Mouse (Mus musculus) adrenal gland, postnatal 25 days (tissue): ENCODE data around the gene Aaed1. TPM values are rescaled to one million over a fixed set of nuclear protein-coding genes. Genes with fewer than 3 reads are reported as not detected.
"Not testable (repeated sequence)": the region's sequence is repeated elsewhere in the genome, so short reads cannot be mapped to it uniquely, and the experiment has no call there.

Experiments
- DNase-seq: peaks from one replicate; pipeline ENCODE4 v3.0.0; 2021; ENCODE audit warnings: mixed read lengths
- total RNA-seq: library from RNA; stranded (reverse); gene quantifications from 2 replicates; pipeline ENCODE4 v1.2.3, GENCODE M21; 2021

Aaed1 gene
- total RNA-seq, 1 experiment from 2014 or later = 54.8 TPM

DNA sequence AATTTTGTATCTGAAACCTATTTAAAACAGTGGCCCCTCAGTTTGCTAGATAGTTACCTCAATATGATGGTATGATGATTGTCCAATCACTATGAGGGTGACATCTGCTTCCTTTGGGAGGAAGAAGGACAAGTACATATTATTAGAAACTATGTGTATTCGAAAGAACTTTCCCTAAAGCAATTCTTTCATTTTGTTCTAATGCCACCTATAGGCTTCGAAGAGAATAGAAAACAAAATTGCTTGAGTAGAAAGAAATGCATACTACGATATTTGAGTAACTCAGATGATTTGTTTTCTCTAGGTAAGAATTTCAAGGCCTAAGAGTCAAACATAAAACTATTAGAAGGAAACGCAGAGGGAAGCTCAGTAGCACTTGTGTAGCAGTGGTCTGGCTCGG lies 3.5 kb downstream of the Aaed1 start:
- DNase-seq = no peak

DNA sequence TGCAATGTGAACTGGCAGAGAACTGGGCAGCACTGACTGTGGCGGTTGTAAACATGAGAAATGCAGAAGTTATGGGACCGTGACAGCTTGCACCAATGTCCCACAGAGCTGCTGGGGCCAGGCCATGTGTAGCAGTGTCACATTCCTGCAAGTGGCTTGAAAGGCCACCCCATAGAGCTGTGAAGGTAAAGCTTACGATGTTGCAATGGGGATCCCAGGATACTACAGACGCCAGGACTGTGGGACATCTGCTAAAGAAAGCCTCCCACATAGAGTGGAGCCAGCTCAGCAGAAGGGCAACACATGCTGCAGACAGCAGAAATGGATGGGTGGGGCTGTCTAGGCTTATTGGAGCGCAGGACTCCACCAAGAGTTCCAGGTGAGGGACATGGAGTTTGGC lies 5.0 kb downstream of the Aaed1 start:
- DNase-seq = no peak

DNA sequence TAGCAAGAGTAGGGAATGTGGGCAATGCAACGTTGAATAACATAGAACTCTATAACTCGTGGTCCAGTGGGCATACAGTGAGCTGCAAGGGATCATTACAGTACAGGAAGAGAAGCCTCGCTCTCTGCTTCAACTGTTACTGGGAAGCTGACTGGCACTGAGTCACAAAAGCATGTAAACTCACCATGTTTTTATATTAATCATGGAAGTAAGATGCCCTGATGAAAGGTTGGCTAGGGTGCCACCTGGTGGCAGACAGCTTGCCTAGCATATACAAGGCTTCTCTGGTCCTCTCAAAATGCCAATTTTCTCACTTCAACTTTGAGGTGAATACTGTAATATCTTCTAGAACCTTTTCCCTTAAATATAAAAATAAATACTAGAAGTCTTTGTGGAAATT lies 6.4 kb downstream of the Aaed1 start:
- peak; percentile 74 for DNase-seq

DNA sequence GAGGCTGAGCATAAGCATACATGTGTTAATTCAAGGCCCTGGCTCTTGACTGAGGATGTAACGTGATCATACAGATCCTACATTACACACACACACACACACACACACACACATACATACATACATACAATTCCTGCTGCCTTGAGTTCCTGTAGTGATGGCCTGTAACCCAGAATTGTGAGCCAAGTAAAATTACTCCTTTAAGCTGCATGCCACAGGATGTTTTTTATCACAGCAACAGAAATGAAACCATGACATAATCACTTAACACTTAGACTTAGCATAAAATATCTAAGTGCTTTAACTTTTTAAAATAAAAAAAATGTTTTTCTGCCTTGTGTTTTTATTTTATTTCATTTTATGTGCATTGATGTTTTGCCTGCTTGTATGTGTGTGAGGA lies 13.4 kb downstream of the Aaed1 start:
- no peak for DNase-seq

DNA sequence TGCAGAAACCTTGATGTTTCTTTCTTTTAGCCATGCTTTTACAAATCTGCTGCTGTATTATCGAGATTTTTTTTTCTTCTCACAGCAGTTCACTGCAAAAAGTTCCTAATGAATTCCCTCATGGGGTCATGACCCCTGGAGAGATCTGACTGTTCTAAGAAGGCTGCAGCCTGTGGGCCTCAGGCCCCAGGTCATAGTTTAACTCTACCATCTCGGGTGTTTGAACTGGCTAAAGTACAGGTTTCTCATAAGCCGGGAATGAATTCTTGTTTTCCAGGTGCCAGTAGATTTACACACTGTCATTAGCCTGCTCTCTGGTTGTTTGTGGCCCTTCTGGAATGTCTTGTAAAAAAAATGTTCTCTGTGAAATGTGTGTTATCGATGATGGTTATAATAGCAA lies 25.7 kb downstream of the Aaed1 start:
- no peak for DNase-seq

- DNase-seq = no peak
These were observed 26.2 kb downstream of the Aaed1 start for GRCm38 (mm10) chr13:64286321-64286720.

GRCm38 (mm10) chr13:64284676-64285075 lies 27.8 kb downstream of the Aaed1 start:
- DNase-seq = no peak

GRCm38 (mm10) chr13:64280940-64281339 lies 31.6 kb downstream of the Aaed1 start:
- no peak for DNase-seq

DNA sequence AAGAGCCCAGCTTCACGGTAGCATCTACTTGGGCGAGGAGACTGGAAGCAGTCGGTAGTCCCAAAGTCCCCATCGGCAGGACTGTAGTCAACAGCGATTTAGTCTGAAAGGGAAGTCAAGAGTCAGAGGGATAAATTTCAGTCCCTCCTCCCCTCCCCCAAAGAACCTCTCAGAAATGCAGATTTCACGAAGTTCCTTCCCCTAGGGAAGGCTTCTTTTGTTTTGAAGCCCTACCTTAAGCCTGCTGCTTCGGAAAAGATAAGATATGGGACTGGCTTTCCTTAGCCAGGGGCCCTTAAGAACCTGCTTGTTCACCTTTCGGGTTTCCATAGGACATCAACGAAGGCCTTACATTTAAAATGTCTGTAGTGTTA lies 36.8 kb downstream of the Aaed1 start:
- no peak for DNase-seq

- DNase-seq = peak; percentile 83
These were observed 37.4 kb downstream of the Aaed1 start, which contains the start of gene Cdc14b for GRCm38 (mm10) chr13:64274879-64275753. TSS of gene Cdc14b (minus strand) at chr13:64275290.

- DNase-seq = peak; percentile 35
These were observed 38.3 kb downstream of the Aaed1 start for GRCm38 (mm10) chr13:64273891-64274844.

DNA sequence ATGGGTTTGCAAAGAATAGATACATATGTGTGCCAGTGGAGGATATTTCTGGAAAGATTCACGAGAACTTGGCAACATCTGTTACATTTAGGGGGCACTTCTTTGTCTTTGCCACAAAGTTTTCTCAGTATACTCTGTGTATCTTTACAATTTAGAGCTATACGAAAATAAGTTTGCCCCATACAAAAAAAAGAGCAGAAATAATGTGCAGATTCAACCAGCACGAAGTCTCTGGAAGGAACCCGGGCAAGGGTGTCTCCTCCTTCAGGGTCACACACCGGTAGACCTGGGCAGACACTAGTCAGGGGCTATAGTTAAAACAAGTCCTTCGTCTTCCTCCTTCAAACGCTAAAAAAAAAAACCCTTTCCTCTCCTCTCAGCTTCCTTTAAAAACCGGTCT lies 39.2 kb downstream of the Aaed1 start:
- DNase-seq = no peak

DNA sequence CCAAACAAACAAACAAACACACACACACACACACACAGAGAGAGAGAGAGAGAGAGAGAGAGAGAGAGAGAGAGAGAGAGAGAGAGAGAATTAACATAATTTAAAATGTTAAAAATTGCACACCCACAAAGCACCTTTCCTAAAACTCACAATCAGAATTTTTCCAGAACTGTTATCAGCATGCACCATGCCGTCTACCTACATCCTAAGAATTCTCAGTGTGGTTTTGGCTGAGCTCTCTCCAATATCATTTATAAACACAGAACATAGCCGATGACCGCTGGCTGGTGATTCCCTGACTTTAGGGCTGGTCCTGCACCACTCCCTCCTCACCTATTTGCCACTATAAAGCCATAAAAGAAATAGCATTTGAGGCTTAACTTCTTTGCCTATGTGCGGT lies 44.1 kb downstream of the Aaed1 start:
- DNase-seq = no peak

DNA sequence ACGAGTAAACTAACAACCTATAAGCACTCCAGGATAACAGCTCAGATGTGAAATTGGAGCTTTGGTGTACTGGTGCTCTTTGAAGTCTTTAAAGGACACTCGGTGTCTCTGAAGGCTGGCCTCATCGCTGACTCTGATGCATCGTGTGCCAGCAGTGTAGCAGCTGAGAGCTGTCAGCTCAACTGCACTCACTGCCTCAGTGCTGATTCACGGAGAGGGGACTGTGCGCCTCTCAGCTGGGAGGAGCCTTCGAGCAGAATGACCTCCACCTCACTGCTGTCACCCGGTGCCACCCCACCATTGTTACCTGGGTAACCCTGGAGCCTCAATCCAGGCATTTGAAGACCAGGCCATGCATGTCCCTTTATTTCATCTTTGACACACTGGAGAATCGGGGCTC lies 45.4 kb downstream of the Aaed1 start:
- DNase-seq = peak; percentile 56

DNA sequence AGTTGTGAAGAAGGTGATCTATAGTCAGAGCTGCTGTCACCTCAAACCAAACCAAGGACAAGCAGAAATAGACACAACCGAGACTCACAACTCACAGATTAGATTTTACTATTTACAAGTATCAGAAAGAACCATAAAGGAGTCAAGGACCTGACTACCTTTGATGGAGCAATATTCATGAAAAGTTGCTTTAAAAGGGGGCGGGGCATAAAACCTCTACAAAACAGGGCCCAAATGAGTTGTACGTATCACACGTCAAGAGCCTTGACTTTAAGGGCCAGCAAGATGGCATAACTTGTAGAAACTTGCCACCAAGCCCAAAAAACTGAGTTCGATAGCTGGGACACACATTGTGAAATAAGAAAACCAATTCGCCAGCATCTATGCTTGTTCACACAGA lies 47.9 kb downstream of the Aaed1 start:
- no peak for DNase-seq

- DNase-seq = no peak
These were observed 52.6 kb downstream of the Aaed1 start for GRCm38 (mm10) chr13:64259903-64260302.

DNA sequence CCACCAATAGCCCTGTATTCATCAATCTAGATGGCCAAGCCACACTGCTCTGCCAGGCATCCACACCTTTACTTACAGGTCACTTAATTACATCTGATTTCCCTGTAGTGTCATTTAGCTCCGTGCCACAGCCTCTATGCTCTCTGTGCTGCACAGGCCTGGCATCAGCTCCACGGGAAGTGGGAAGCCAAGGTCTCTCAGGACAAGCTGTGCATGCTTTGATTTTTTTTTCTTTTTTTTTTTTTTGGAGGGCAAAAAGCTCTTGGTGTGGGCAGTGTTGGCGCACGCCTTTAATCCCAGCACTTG lies 54.0 kb downstream of the Aaed1 start:
- peak; percentile 13 for DNase-seq

GRCm38 (mm10) chr13:64257814-64258515 lies 54.5 kb downstream of the Aaed1 start:
- DNase-seq = no peak

DNA sequence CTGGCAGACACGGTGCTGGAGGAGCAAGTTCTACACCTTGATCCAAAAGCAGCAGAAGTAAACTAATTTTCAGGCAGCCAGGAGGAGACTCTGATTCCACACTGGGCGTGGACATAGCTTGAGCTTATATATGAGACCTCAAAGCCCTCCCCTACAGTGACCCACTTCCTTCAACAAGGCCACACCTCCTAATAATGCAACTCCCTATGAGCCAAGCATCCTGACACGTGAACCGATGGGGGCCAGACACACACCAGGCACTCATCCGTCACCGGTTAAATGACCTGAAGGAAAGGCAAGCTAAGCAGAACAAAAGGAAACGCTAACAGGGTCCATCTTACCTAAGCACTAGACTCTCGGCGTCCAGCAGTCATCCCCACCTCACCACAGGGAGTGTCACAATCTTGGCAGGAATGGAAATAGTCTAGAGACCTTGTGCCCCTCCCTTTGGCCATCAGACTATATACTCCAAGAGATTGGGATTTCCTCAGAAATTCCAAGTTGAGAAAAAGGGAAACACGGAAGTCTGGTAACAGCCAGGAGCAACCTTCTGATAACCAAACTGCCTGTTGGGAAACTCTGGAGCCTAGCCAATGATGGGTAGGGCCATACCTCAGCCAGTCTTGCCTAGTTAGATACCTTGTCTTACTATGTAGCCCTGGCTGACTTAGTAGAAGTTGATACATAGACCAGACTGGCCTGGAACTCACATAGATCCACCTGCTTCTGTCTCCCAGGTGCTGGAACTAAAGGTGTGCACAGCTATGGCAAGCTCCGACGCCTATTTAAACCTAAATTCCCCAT lies 55.3 kb downstream of the Aaed1 start:
- DNase-seq = no peak

GRCm38 (mm10) chr13:64254185-64254584 lies 58.3 kb downstream of the Aaed1 start:
- not testable (repeated sequence) for DNase-seq

DNA sequence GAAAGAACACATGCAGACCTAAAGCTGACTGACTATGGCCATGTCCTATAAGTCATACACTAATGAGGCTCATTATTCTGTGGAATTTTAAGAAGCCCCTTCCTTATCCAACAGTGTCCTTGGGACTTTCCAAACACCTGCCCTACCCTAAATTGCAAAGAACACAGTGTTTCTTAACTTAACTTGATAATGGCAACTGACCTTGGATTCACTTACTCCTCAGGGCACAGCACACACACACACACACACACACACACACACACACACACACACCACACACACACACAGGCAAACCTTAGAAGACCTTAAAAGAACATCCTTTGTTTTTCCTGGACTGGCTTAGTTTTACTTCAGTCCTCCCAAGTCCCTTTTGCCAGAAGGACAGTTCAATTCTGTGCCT lies 58.8 kb downstream of the Aaed1 start:
- no peak for DNase-seq

- peak; percentile 58 for DNase-seq
These were observed 60.4 kb downstream of the Aaed1 start for GRCm38 (mm10) chr13:64252147-64252546.
